Mouse (Mus musculus) C2C12 (cell line): ENCODE data around the gene Hydin.

ENCODE experiments used
- CTCF ChIP-seq: IDR thresholded peaks from one replicate; pipeline ENCODE4 v1.5.1; 2011; ENCODE audit not compliant: control insufficient read depth, insufficient read depth, insufficient read length
- MAX ChIP-seq: IDR thresholded peaks from one replicate; pipeline ENCODE4 v1.6.1; 2011; ENCODE audit warnings: mild to moderate bottlenecking, control low read depth
- MYOG ChIP-seq: IDR thresholded peaks from one replicate; pipeline ENCODE4 v1.6.1; 2011; ENCODE audit not compliant: control insufficient read depth, insufficient read length; ENCODE audit errors: extremely low read depth
- USF1 ChIP-seq: IDR thresholded peaks from one replicate; pipeline ENCODE4 v1.6.1; 2011; ENCODE audit warnings: low read depth, mild to moderate bottlenecking, control low read depth, moderate library complexity

DNA sequence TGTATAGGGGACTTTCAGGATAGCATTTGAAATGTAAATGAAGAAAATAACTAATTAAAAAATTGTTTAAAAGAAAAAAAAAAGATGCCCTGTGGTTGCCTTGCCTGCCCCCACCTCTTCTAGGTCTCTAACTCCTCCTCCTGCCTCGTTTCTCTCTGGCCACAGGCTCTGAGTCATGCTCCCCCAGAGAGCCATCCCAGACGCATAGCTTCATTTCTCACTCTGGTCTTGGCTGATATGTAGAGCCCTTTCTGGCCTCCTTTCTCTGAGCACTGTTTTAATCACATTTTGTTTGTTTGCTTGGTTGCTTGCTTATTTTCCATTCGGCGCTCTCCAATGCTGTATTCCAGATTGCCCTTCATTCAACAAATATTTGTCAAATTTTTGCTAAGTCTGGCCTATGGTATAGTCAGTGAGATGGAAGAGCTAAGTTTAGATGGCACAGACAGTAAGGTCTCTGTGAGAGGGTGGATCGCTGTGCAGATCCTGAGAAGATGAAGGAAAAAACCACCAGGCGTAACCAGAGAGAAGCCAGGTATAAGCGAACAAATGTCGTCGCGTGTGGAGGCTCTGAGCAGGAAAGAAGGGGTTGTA is 57.3 kb downstream of the Hydin start:
- TF ChIP-seq CTCF (no peak), USF1 (no peak), MAX (no peak), MYOG (no peak)
